Mouse (Mus musculus) neural tube, embryonic 14.5 days (tissue): ENCODE data around the gene Atg9b. TPM values are rescaled to one million over a fixed set of nuclear protein-coding genes. Genes with fewer than 3 reads are reported as not detected.

Source experiments
- ATAC-seq: fragments of 200-750 bp; cut with Nextera tagmentation; 2 replicates; pipeline ENCODE4 v1.8.0; 2017; ENCODE audit warnings: low read depth, mild to moderate bottlenecking, moderate TSS enrichment, moderate library complexity
- H3K27ac ChIP-seq: fragments of 300-500 bp; sonication (generic); 2 replicates; pipeline ENCODE4 v1.5.1; 2014; ENCODE audit warnings: low read depth, mild to moderate bottlenecking, control low read depth, low read length, moderate library complexity, mixed read lengths
- H3K27me3 ChIP-seq: fragments of 300-500 bp; sonication (generic); 2 replicates; pipeline ENCODE4 v1.6.1; 2014; ENCODE audit warnings: low read length; ENCODE audit not compliant: control insufficient read depth, insufficient read depth
- H3K36me3 ChIP-seq: fragments of 300-500 bp; sonication (generic); 2 replicates; pipeline ENCODE4 v1.6.1; 2014; ENCODE audit warnings: low read length, mixed read lengths; ENCODE audit not compliant: control insufficient read depth, insufficient read depth
- H3K4me1 ChIP-seq: fragments of 300-500 bp; sonication (generic); 2 replicates; pipeline ENCODE4 v1.6.1; 2014; ENCODE audit warnings: low read length; ENCODE audit not compliant: control insufficient read depth, insufficient read depth
- H3K4me2 ChIP-seq: fragments of 300-500 bp; sonication (generic); 2 replicates; pipeline ENCODE4 v1.6.1; 2014; ENCODE audit warnings: mild to moderate bottlenecking, low read depth, low read length, control low read depth
- H3K4me3 ChIP-seq: fragments of 300-500 bp; sonication (generic); 2 replicates; pipeline ENCODE4 v1.5.1; 2014; ENCODE audit warnings: low read depth, low read length, control low read depth, mixed read lengths
- H3K9ac ChIP-seq: fragments of 300-500 bp; sonication (generic); replicated peaks from 2 replicates; pipeline ENCODE4 v1.6.1; 2014; ENCODE audit warnings: low read depth, mild to moderate bottlenecking, control low read depth, low read length, mixed read lengths
- H3K9me3 ChIP-seq: fragments of 300-500 bp; sonication (generic); 2 replicates; pipeline ENCODE4 v1.6.1; 2016; ENCODE audit warnings: low read length; ENCODE audit not compliant: control insufficient read depth
- WGBS: fragments of 180-500 bp; shearing (Covaris S2); extraction: QIAGEN DNeasy Blood & Tissue Kit; methylation state at CpG from one replicate; pipeline ENCODE4 v1.1.7; 2014; 5-methylcytosine and 5-hydroxymethylcytosine counted together
- polyA plus RNA-seq: library from polyadenylated mRNA; unstranded; fragments of >200 nt; fragmentation: Nextera tagmentation; extraction: Ambion mirVana; gene quantifications from 2 replicates; pipeline ENCODE4 v1.2.1, GENCODE M21; 2014

Gene Atg9b
- polyA plus RNA-seq, 1 experiment from 2014 or later: 2.2 TPM

DNA sequence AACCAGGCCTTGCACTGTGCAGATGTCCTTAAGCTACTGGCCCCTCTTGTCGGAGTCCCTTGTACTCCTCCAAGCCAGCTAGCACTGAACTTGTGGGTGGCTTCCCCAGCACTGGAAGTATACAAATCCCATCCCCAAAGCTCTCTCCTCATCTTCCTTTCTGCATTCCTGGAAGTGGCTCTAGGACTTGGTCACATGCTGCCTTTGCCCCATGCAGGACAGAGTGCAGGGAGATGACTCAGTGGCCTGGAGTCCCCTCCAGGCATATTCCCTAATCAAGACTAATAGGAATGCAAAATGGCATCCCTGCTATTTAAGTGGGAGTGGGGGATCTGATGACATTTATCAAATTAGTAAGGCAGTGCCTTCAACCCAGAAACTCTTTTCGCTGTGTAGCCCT lies 20.1 kb upstream of the Atg9b start:
- Histone ChIP-seq H3K36me3 (peaks cover 10% of the 10 kb centered on the region; the same call in 1 of the 2 replicates), H3K4me3 (no peak overlapping the region), H3K9me3 (no peaks in the 10 kb centered on the region), H3K27me3 (no peaks in the 10 kb centered on the region), H3K27ac (no peak overlapping the region), H3K9ac (no peak overlapping the region), H3K4me2 (no peak overlapping the region), H3K4me1 (0 out of 2 replicates have a peak, but pooled peaks cover 8% of the 10 kb centered on the region)
- 87% methylated on average over 2 of the region's 2 CpGs for WGBS
- ATAC-seq: no peak

DNA sequence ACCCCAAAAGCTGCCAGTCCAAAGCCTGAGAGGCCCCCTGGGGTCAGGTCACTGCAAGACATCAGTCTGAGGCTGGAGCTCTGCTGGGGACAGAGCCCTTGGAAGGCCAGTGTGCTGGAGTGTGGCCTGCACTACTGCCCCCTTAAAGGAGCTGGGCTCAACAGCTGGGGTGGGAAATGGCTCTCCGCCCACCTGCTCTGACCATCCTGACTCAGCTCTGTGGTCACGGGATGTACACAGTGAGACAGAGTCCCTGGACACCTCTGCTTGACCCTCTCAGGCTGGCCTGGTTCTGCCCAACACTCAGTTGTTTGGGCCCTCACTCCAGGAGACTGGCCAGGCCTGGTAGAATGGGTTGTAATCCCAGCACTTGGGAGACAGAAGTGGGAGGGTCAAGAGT lies 17.5 kb upstream of the Atg9b start:
- WGBS: 88% methylated on average over 2 of the region's 2 CpGs
- no peak overlapping the region for H3K9ac ChIP-seq
- H3K27me3 ChIP-seq: no peaks in the 10 kb centered on the region
- H3K4me1 ChIP-seq: no peaks in the 10 kb centered on the region
- H3K9me3 ChIP-seq: no peaks in the 10 kb centered on the region
- no peak for ATAC-seq
- peaks cover 12% of the 10 kb centered on the region; the same call in 1 of the 2 replicates for H3K36me3 ChIP-seq
- H3K27ac ChIP-seq: no peak overlapping the region
- H3K4me2 ChIP-seq: no peak overlapping the region
- H3K4me3 ChIP-seq: no peak overlapping the region

DNA sequence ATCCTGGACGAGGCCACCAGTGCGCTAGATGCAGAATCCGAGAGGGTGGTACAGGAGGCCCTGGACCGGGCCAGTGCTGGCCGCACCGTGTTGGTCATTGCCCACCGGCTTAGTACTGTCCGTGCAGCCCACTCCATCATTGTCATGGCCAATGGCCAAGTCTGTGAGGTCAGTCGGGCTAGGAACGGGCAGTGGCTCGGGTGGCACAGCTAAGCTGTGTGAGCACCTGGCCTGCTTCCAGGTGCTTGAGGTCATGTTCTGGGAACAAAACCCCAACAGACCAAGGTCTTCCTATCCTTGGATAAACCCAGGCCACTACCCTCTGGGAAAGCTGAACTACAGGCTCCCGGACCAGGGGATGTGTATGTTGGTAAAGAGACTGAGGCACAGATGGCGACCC lies 16.7 kb upstream of the Atg9b start:
- no peak overlapping the region for H3K27ac ChIP-seq
- H3K9ac ChIP-seq: no peak overlapping the region
- no peaks in the 10 kb centered on the region for H3K9me3 ChIP-seq
- no peaks in the 10 kb centered on the region for H3K27me3 ChIP-seq
- H3K4me3 ChIP-seq: no peak overlapping the region
- no peak overlapping the region for H3K4me2 ChIP-seq
- no peak for ATAC-seq
- no peaks in the 10 kb centered on the region for H3K4me1 ChIP-seq
- H3K36me3 ChIP-seq: peaks cover 12% of the 10 kb centered on the region; the same call in 1 of the 2 replicates
- whole genome bisulfite sequencing: 93% methylated on average over 13 of the region's 13 CpGs

DNA sequence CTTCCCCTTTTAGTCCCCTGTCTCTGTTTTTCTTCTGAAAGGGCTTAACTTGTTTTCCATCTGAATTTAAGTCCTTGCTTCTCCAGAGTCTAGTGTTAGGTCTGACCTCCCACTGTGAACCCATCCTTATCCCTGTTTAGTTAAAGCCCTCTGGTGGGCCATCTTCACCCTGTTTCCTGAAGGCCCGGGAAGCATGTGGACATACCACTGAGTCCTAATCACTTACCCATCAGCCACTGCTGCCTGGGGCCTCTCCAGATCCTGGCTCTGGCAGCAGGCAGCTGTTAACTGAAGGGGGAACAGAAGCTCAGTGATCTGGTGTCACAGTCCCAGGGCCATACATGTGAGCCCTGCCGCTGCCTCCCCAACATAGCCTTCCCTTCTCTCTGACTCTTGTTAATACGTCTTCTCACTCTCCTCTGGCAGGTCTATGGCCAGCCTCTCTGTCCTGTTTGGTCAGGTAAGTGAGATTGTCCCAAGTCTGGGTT lies 13.5 kb upstream of the Atg9b start:
- no peaks in the 10 kb centered on the region for H3K4me1 ChIP-seq
- 71% methylated on average over 3 of the region's 3 CpGs for whole genome bisulfite sequencing
- H3K9ac ChIP-seq: no peak overlapping the region
- no peaks in the 10 kb centered on the region for H3K9me3 ChIP-seq
- no peaks in the 10 kb centered on the region for H3K27me3 ChIP-seq
- ATAC-seq: no peak
- H3K4me3 ChIP-seq: no peak overlapping the region
- peaks cover 19% of the 10 kb centered on the region for H3K36me3 ChIP-seq
- H3K27ac ChIP-seq: no peak overlapping the region
- H3K4me2 ChIP-seq: no peak overlapping the region

DNA sequence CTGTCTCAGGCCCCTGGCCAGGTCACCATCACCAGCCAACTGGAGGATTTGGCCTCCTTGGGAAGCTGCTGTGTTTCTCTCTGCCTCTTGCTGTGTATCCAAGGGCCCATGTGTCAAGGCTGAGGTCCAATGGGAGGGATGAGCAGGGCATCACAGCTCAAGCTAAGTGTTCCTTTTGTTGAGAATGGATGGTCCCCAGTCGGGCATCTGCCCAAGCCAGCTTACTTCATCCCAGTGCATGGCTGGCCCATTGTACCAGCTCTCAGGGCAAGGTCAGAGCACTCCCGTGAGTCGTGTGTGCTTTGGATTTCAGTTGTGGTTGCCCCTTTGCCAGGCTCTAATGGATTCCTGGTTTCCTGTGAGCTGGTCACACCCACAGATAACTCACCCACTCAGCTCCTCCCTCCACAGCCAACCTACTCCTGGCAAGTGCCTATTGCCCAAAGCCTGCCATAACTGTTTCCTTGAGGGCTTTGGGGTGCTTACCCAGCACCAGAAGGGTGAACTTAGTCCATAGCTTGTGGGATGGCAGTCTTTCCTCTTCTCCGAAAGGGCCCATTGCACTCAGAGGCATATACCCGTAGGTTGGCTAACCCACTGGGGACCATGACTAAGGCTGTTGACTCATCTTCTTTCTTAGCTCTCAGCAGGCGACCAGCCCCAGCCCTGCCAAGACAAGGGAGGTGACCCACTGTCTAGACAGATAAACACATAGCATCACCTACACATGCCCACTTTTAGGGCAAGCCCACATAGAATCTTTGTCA lies 12.8 kb upstream of the Atg9b start:
- H3K9ac ChIP-seq: no peak overlapping the region
- H3K9me3 ChIP-seq: no peaks in the 10 kb centered on the region
- no peak overlapping the region for H3K4me3 ChIP-seq
- H3K36me3 ChIP-seq: peaks cover 22% of the 10 kb centered on the region
- H3K4me2 ChIP-seq: no peak overlapping the region
- H3K27ac ChIP-seq: no peak overlapping the region
- no peak for ATAC-seq
- no peaks in the 10 kb centered on the region for H3K4me1 ChIP-seq
- 91% methylated on average over 6 of the region's 6 CpGs for WGBS
- H3K27me3 ChIP-seq: no peaks in the 10 kb centered on the region

DNA sequence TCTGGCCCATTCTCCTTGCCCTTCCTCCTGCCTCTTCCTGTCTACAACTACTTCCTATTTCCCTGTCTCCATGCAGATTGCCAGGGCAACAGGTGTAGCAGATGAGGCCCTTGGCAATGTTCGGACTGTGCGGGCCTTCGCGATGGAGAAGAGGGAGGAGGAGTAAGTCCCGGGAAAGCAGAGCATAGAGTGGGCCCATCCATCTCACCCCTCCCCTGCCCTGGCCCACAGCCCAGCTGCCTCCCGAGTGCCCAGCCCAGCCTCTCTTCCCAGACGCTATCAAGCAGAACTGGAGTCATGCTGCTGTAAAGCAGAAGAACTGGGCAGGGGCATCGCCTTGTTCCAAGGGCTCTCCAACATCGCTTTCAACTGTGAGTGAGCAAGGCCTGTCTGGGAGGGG lies 10.0 kb upstream of the Atg9b start:
- H3K27ac ChIP-seq: no peak overlapping the region
- no peaks in the 10 kb centered on the region for H3K4me1 ChIP-seq
- ATAC-seq: peak; percentile 64; the same call in 1 of the 2 replicates
- H3K36me3 ChIP-seq: peaks cover 14% of the 10 kb centered on the region
- H3K9ac ChIP-seq: no peak overlapping the region
- H3K4me3 ChIP-seq: no peak overlapping the region
- no peaks in the 10 kb centered on the region for H3K27me3 ChIP-seq
- H3K4me2 ChIP-seq: no peak overlapping the region
- H3K9me3 ChIP-seq: no peaks in the 10 kb centered on the region
- 57% methylated on average over 9 of the region's 9 CpGs for WGBS

DNA sequence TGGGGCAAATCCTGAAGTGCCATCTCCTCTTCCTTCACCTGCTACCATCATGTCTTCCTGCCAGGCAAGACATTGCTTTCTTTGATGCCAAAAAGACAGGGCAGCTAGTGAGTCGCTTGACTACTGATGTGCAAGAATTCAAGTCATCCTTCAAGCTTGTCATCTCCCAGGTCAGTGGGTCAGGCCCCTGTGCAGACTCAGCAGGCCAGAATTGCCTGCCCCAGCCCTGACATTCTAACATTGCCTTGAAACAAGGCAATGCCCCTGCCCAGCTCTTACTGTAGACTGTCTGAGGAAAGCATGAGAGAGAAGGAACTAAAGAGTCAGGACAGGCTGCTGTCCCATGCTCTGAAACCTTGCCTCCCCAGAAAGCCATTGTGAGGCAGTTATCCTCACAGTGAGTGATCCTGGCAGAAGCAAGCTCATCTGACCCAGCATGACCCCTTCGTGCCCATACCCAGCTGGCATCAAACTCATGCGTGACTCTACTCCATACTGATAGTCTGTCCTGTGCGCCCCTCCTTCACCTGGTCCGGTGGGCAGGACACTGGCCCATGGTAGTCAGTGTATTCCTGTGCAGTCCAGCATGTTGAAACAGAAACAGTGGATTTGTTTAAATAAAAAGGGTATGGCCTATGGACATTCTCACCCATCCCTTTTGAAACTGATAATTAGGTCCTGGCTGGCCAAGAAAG lies 9.1 kb upstream of the Atg9b start:
- no peak overlapping the region for H3K4me3 ChIP-seq
- no peak overlapping the region for H3K9ac ChIP-seq
- H3K27me3 ChIP-seq: no peaks in the 10 kb centered on the region
- H3K9me3 ChIP-seq: no peaks in the 10 kb centered on the region
- no peak overlapping the region for H3K27ac ChIP-seq
- ATAC-seq: no peak
- H3K4me2 ChIP-seq: no peak overlapping the region
- no peaks in the 10 kb centered on the region for H3K4me1 ChIP-seq
- H3K36me3 ChIP-seq: peaks cover 13% of the 10 kb centered on the region
- WGBS: 94% methylated on average over 5 of the region's 5 CpGs

DNA sequence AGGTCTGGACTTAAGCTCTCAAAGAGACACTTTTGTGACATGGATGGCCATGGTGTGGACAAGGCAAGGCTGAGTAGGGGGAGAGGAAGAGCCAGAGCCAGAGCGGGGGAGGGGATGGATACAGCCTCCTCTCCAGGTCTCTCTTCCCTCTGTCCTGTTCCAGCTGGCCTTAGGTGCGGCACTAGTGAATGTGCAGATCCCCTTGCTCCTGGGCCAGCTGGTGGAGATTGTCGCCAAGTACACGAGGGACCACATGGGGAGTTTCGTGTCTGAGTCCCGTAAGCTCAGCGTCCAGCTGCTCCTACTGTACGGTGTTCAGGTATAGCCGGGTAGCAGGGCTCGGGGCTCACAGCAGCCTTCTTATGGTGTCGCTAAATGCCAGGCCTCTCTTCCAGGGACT lies 8.4 kb upstream of the Atg9b start:
- Histone ChIP-seq H3K9me3 (no peaks in the 10 kb centered on the region), H3K9ac (no peak overlapping the region), H3K27me3 (no peaks in the 10 kb centered on the region), H3K36me3 (peaks cover 13% of the 10 kb centered on the region), H3K4me3 (no peak overlapping the region), H3K27ac (no peak overlapping the region), H3K4me2 (no peak overlapping the region), H3K4me1 (no peaks in the 10 kb centered on the region)
- no peak for ATAC-seq
- WGBS: 90% methylated on average over 11 of the region's 11 CpGs

DNA sequence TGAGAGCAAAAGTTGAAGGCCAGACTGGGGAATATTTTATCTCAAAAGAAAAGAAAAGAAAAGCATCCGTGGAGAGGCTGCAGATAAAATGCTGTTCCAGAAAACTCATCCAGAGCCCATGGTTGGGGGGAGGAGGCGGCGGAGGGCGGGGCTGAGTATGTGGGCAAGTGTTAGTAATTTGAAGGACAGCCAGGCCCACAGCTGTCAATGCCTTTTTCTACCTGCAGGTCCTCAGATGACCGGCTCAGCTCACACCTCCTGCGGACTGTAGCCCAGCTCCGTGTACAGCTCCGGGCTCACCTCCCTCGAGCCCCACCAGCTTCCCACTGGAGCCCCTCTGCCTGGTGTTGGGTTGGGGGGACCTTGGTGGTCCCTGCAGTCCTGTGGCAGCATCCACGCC lies 7.7 kb upstream of the Atg9b start:
- H3K4me1 ChIP-seq: peaks cover 3% of the 10 kb centered on the region; the same call in 1 of the 2 replicates
- no peak overlapping the region for H3K9ac ChIP-seq
- no peak overlapping the region for H3K4me3 ChIP-seq
- H3K4me2 ChIP-seq: no peak overlapping the region
- peaks cover 13% of the 10 kb centered on the region for H3K36me3 ChIP-seq
- H3K27ac ChIP-seq: no peak overlapping the region
- 94% methylated on average over 10 of the region's 10 CpGs for WGBS
- H3K9me3 ChIP-seq: no peaks in the 10 kb centered on the region
- no peak for ATAC-seq
- H3K27me3 ChIP-seq: no peaks in the 10 kb centered on the region
